Mouse (Mus musculus) neural tube, embryonic 12.5 days (tissue): ENCODE measurements around the gene Olfr1510. TPM values are rescaled to one million over a fixed set of nuclear protein-coding genes. Genes with fewer than 3 reads are reported as not detected.
"Not testable (repeated sequence)": the region's sequence is repeated elsewhere in the genome, so short reads cannot be mapped to it uniquely, and the experiment has no call there.

ENCODE experiments used
- ATAC-seq: fragments of 200-750 bp; cut with Nextera tagmentation; 2 replicates; pipeline ENCODE4 v1.8.0; 2017; ENCODE audit warnings: low read depth, mild to moderate bottlenecking, moderate TSS enrichment, moderate library complexity; ENCODE audit not compliant: low FRiP score
- H3K27ac ChIP-seq: fragments of 300-500 bp; sonication (generic); 2 replicates; pipeline ENCODE4 v1.5.1; 2016
- H3K27me3 ChIP-seq: fragments of 300-500 bp; sonication (generic); replicated peaks from 2 replicates; pipeline ENCODE4 v1.6.1; 2016; ENCODE audit warnings: mild to moderate bottlenecking
- H3K36me3 ChIP-seq: fragments of 300-500 bp; sonication (generic); 2 replicates; pipeline ENCODE4 v1.6.1; 2016; ENCODE audit warnings: mild to moderate bottlenecking
- H3K4me1 ChIP-seq: fragments of 300-500 bp; sonication (generic); 2 replicates; pipeline ENCODE4 v1.6.1; 2016
- H3K4me2 ChIP-seq: fragments of 300-500 bp; sonication (generic); replicated peaks from 2 replicates; pipeline ENCODE4 v1.6.1; 2016; ENCODE audit warnings: mild to moderate bottlenecking
- H3K4me3 ChIP-seq: fragments of 300-500 bp; sonication (generic); 2 replicates; pipeline ENCODE4 v1.5.1; 2016
- H3K9ac ChIP-seq: fragments of 300-500 bp; sonication (generic); 2 replicates; pipeline ENCODE4 v1.6.1; 2016; ENCODE audit warnings: mild to moderate bottlenecking
- H3K9me3 ChIP-seq: fragments of 300-500 bp; sonication (generic); 2 replicates; pipeline ENCODE4 v1.6.1; 2016; ENCODE audit warnings: mild to moderate bottlenecking
- WGBS: fragments of 180-500 bp; shearing (Covaris S2); methylation state at CpG from one replicate; pipeline ENCODE4 v1.1.7; 2016; 5-methylcytosine and 5-hydroxymethylcytosine counted together
- polyA plus RNA-seq: library from polyadenylated mRNA; unstranded; fragments of >200 nt; fragmentation: Nextera tagmentation; extraction: Ambion mirVana; gene quantifications from 2 replicates; pipeline ENCODE4 v1.2.1, GENCODE M21; 2016

Olfr1510 gene
- polyA plus RNA-seq: not detected in 2 replicates

GRCm38 (mm10) chr14:52414273-52414672 is at the start of gene Olfr1510:
TSS of gene Olfr1510 (minus strand) at chr14:52414373.
- H3K9ac ChIP-seq: no peak within 1 kb of the TSS
- no peak within 1 kb of the TSS for H3K4me2 ChIP-seq
- no peak within 1 kb of the TSS for H3K4me3 ChIP-seq
- no peaks in the 10 kb centered on the region for H3K9me3 ChIP-seq
- ATAC-seq: no peak
- H3K36me3 ChIP-seq: no peaks in the 10 kb centered on the region
- no peaks in the 10 kb centered on the region for H3K4me1 ChIP-seq
- WGBS: 92% methylated on average over 3 of the region's 3 CpGs
- no peaks in the 10 kb centered on the region for H3K27me3 ChIP-seq
- no peak within 1 kb of the TSS for H3K27ac ChIP-seq

GRCm38 (mm10) chr14:52461928-52462327 is 47.8 kb upstream of the Olfr1510 start:
- no peak for ATAC-seq
- no peak overlapping the region for H3K4me3 ChIP-seq
- H3K9me3 ChIP-seq: no peaks in the 10 kb centered on the region
- no peaks in the 10 kb centered on the region for H3K4me1 ChIP-seq
- no peak overlapping the region for H3K4me2 ChIP-seq
- H3K27me3 ChIP-seq: no peaks in the 10 kb centered on the region
- no peaks in the 10 kb centered on the region for H3K36me3 ChIP-seq
- no peak overlapping the region for H3K9ac ChIP-seq
- no peak overlapping the region for H3K27ac ChIP-seq

GRCm38 (mm10) chr14:52451138-52451537 is 37.0 kb upstream of the Olfr1510 start:
- no peaks in the 10 kb centered on the region for H3K9me3 ChIP-seq
- no peaks in the 10 kb centered on the region for H3K27me3 ChIP-seq
- no peak for ATAC-seq
- no peak overlapping the region for H3K4me3 ChIP-seq
- no peaks in the 10 kb centered on the region for H3K36me3 ChIP-seq
- no peak overlapping the region for H3K4me2 ChIP-seq
- no peak overlapping the region for H3K27ac ChIP-seq
- H3K9ac ChIP-seq: no peak overlapping the region
- H3K4me1 ChIP-seq: no peaks in the 10 kb centered on the region
- WGBS: 92% methylated on average over 8 of the region's 8 CpGs

- no peaks in the 10 kb centered on the region for H3K27me3 ChIP-seq
- H3K9ac ChIP-seq: no peak within 1 kb of the TSS
- no peaks in the 10 kb centered on the region for H3K36me3 ChIP-seq
- H3K4me2 ChIP-seq: no peak within 1 kb of the TSS
- H3K9me3 ChIP-seq: no peaks in the 10 kb centered on the region
- ATAC-seq: no peak
- no peak within 1 kb of the TSS for H3K4me3 ChIP-seq
- H3K27ac ChIP-seq: no peak within 1 kb of the TSS
- H3K4me1 ChIP-seq: no peaks in the 10 kb centered on the region
Observed at GRCm38 (mm10) chr14:52442690-52443089, 28.5 kb upstream of the Olfr1510 start, which contains the start of gene Olfr1509. TSS of gene Olfr1509 (plus strand) at chr14:52442990.

- Histone ChIP-seq H3K27me3 (no peaks in the 10 kb centered on the region), H3K9ac (no peak overlapping the region), H3K4me2 (no peak overlapping the region), H3K27ac (no peak overlapping the region), H3K4me3 (no peak overlapping the region), H3K36me3 (no peaks in the 10 kb centered on the region), H3K4me1 (no peaks in the 10 kb centered on the region), H3K9me3 (no peaks in the 10 kb centered on the region)
- no peak for ATAC-seq
- WGBS: 97% methylated on average over 1 of the region's 1 CpGs
Observed at GRCm38 (mm10) chr14:52427686-52428085, 13.5 kb upstream of the Olfr1510 start.

GRCm38 (mm10) chr14:52410142-52410919 is 3.8 kb downstream of the Olfr1510 start:
- not testable (repeated sequence) for H3K27ac ChIP-seq, ATAC-seq, H3K36me3 ChIP-seq, H3K27me3 ChIP-seq, H3K9ac ChIP-seq, H3K4me2 ChIP-seq, H3K4me1 ChIP-seq, H3K4me3 ChIP-seq, H3K9me3 ChIP-seq
- WGBS: 87% methylated on average over 7 of the region's 10 CpGs

GRCm38 (mm10) chr14:52397279-52397678 is 16.9 kb downstream of the Olfr1510 start, which contains the start of gene Olfr1511:
TSS of gene Olfr1511 (minus strand) at chr14:52397379.
- Histone ChIP-seq H3K4me1 (no peaks in the 10 kb centered on the region), H3K27me3 (no peaks in the 10 kb centered on the region), H3K4me3 (no peak within 1 kb of the TSS), H3K27ac (no peak within 1 kb of the TSS), H3K4me2 (no peak within 1 kb of the TSS), H3K9ac (no peak within 1 kb of the TSS), H3K36me3 (no peaks in the 10 kb centered on the region), H3K9me3 (no peaks in the 10 kb centered on the region)
- ATAC-seq: no peak
- WGBS: 87% methylated on average over 4 of the region's 4 CpGs

- WGBS: 94% methylated on average over 9 of the region's 9 CpGs
- not testable (repeated sequence) for H3K4me3 ChIP-seq, H3K36me3 ChIP-seq, H3K9me3 ChIP-seq, H3K27ac ChIP-seq, H3K9ac ChIP-seq, H3K4me1 ChIP-seq, ATAC-seq, H3K27me3 ChIP-seq, H3K4me2 ChIP-seq
Observed at GRCm38 (mm10) chr14:52390084-52390848, 23.9 kb downstream of the Olfr1510 start.

GRCm38 (mm10) chr14:52379068-52379467 is 35.1 kb downstream of the Olfr1510 start, which contains the start of gene Olfr1512:
TSS of gene Olfr1512 (minus strand) at chr14:52379168.
- ATAC-seq: no peak
- Histone ChIP-seq H3K4me1 (no peaks in the 10 kb centered on the region), H3K4me3 (no peak within 1 kb of the TSS), H3K4me2 (no peak within 1 kb of the TSS), H3K36me3 (no peaks in the 10 kb centered on the region), H3K9me3 (no peaks in the 10 kb centered on the region), H3K9ac (no peak within 1 kb of the TSS), H3K27ac (no peak within 1 kb of the TSS), H3K27me3 (no peaks in the 10 kb centered on the region)
- WGBS: 77% methylated on average over 2 of the region's 2 CpGs

GRCm38 (mm10) chr14:52368741-52369140 is 45.4 kb downstream of the Olfr1510 start:
- H3K4me2 ChIP-seq: no peak overlapping the region
- no peaks in the 10 kb centered on the region for H3K36me3 ChIP-seq
- no peaks in the 10 kb centered on the region for H3K9me3 ChIP-seq
- H3K27me3 ChIP-seq: no peaks in the 10 kb centered on the region
- H3K4me3 ChIP-seq: no peak overlapping the region
- no peak for ATAC-seq
- H3K27ac ChIP-seq: no peak overlapping the region
- H3K9ac ChIP-seq: no peak overlapping the region
- H3K4me1 ChIP-seq: no peaks in the 10 kb centered on the region
- WGBS: 94% methylated on average over 3 of the region's 3 CpGs
